Mouse (Mus musculus) thymus, postnatal 10 days (tissue): ENCODE data around the gene Fer1l5.
A peak's percentile ranks its signal among the peaks of the same experiment; 100 is the strongest.

Experiments
- DNase-seq, 2 experiments: peaks; one replicate each; pipeline ENCODE4 v3.0.0; 2021; ENCODE audit warnings: low spot score in 2 of 2

The Fer1l5 gene

DNA sequence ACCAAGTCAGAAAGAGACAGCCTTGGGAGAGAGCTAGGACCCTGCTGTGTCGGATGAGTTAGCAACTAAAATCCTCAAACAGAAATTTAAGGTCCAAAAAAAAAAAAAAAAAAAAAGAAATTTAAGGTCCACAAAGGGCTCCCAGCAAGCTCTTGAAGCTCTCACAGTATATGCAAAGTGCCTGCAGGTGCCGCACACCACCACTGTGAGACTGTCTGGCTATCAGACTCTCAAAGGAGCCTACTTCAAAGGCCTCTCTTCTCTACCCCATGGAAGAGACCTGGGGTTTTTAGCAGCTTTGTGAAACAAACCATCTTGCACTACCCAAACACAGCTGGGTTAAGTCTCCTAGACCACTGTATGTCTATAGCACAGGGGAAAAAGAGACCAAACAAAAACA is 57.4 kb downstream of the Fer1l5 start:
- DNase-seq = peak; percentile 16 to 23

DNA sequence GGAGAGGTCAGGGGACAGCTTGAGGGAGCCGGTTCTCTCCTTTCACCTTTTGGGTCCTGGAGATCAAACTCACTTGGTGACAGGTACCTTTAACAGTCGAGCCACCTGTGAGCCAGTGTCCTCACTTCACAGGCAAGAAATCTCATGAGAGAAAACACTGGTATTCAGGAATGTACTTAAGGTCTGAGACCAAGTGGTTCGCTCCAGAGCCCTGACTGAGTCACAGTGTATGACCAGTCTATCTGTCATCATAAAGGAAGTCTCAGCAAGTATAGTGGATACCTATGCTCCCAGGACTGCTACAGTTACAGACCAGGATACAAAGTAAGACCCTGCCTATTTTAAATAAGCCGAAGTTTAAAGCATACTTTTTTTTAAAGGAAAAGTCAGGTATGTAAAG is 60.9 kb downstream of the Fer1l5 start:
- no peak for DNase-seq

GRCm38 (mm10) chr1:36433616-36434015 is 61.5 kb downstream of the Fer1l5 start:
- no peak for DNase-seq

DNA sequence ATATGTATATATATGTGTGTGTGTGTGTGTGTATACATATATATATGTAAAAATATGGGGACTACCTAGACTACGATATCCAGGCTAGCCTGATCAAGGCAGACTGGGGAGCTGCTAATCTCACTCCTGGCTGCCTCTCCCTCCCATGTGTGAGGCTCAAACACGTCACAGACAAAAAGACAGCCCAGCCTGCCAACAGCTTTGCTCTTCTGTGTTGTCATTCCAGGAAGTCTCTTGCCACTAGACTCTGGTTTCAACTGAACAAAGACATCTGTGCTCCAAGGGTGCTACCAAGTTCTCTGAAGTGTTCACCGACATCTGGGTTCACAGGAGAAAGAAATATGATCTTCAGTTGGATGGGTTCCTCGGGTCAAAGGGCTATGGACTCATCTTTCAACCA is 63.0 kb downstream of the Fer1l5 start:
- peak; percentile 57 to 60 for DNase-seq

DNA sequence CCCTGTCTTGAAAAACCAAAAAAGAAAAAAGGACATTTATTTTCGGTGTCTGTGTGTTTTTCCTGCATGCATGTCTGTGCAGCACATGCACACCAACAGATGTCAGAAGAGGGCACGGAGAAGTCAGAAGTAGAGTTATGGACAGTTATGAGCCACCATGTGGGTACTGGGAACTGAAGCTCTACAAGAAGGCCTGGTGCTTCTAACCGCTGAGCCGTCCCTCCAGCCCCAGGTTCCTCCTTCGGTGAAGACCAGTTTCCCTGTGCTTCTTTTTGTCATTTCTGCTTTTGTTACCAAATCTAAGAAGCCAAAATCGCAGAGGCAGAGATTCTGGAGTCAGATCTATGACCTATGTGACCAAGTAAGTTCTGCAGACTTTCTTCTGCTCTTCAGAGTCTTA is 64.4 kb downstream of the Fer1l5 start:
- no peak for DNase-seq

DNA sequence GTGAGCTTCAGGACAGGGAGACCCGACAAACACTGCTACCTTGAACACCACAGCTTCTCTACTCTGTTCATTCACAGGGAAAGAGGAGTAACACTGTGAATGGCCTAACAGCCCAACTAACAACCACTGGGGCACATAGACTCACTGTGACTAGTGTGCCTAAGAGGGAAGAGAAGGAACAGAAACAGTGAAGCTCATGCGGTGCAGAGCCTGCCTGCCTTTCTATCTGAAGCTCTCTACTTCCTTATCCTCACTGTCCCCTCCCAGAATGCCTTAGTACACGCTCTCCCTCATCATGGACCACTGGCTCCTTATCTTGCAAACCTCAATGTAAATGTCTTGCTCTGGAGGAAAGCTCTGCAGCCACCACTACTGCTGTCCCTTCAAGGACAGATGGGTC is 65.1 kb downstream of the Fer1l5 start:
- no peak for DNase-seq

DNA sequence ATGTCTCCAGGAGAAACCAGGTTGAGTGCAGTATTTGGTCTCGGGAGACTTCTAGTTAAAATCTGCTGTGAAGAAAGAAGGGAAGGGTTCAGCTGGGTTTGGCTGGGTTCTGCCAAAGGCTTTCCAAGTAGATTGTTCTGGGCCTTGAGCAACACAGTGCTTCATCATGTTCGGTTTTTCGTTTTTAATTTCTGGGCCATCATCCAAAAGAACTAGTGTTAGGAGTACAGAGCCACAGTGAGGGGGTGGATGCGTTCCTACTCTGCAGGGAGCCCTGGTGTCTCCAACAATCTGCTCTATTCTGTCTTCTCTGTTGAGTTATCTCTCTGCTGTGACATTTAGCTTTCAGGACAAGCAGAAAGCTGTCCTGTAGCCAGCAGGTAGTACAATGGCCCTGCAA is 69.0 kb downstream of the Fer1l5 start:
- DNase-seq = no peak

DNA sequence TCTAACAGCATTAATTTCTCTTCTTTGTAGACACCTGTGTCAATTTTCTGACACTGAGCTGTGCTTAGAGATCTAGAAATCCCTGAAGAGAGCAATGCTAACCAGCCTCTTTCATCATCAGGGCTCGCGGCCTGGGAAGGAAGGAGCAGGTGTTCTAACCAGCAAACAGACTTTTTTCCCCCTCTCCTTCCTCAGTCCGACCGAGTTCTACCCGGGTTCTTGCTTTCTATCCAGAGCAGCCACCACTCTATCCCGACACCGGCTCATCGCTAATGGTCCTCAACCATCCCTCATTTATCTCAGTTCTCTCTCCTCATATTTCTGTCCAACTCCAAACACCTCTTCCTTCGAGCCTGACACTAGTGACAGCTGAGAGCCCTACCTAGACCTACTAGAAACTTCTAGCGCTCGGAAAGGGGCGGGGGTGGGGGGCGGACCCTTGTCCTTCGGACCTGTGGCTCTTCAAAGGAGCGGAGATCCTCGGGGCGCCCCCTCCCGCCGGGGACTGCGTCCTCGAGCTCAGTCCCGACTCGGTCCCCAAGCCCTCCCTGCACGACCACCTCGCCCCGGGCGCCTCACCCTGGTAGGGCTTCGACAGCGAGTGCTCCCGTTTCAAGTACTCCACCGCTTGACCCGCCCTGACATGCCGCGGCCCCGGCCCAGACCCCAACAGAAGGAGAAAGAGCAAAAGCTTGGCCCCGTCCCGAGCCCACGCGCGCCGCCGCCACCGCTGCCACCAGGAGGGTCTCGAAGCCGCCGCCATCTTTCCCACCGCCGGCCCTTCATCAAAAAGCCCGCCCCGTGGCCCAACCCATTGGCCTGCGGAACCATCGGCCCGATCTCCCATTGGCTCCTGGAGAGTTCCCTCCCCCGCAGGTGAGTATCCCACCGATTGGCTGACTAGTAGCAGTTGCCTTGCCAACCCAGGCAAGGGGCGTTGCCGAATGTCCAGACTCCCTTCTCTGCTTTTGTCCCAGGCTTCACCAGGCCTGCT is 72.7 kb downstream of the Fer1l5 start, which contains the start of gene Lman2l:
Gene Lman2l (minus strand): TSS at position 801 of the 994 bp plus-strand sequence.
- DNase-seq = peak; percentile 96 to 97

DNA sequence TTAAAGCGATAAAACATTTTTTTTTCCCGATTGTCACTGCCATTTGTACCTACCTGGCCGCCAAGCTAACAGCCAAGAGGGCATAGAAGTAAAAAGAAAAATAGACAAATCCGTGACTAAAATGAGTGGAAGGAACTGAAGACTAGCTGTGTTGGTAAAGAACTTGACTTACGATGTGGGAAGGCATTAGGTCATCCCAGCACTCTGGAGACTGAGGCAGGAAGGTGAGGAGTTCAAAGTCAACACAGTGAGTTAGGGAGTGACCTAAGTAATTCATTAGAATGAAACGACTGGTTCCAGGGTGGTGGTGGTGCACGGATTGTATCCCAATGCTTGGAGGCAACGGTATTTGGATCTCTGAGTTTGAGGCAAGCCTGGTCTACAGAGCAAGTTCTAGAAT is 73.4 kb downstream of the Fer1l5 start:
- DNase-seq = no peak

DNA sequence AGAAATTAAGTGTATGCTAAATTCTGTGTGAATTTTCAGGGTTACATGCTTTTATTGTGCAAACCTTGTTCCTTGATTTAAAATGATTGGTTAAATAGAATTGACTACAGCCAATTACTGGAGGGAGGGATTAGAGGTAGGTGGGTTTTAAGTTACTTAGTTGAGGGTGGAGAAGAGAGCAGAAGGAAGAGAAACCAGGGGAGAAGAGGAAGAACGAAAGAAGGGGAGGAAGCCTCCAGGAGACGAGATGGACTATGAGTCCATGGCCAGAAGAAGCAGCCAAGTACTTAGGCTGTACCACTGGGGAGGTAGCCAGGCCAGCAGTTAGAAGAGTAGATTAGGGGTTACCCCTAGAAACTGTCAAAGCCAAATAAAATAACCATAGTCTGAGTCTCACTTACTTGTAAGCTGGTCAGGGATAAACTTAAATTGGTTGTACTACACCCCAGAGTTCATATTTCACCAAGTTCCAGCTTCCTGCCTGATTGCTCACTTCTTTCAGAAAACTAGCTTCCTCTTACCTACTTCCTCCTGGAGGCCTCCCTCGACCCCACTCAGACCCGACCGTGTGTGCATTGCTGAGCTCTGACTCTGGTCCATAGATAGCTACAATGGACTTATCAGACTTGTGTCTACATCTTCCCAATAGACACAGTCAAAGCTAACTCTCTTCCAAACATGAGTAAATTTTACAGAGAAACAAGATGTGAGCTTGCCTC is 74.2 kb downstream of the Fer1l5 start:
- peak in 1 of 2 experiments; percentile 15 for DNase-seq

- no peak for DNase-seq
Observed at GRCm38 (mm10) chr1:36446841-36447240, 74.8 kb downstream of the Fer1l5 start.

GRCm38 (mm10) chr1:36454055-36454815 is 82.1 kb downstream of the Fer1l5 start:
- DNase-seq = no peak

DNA sequence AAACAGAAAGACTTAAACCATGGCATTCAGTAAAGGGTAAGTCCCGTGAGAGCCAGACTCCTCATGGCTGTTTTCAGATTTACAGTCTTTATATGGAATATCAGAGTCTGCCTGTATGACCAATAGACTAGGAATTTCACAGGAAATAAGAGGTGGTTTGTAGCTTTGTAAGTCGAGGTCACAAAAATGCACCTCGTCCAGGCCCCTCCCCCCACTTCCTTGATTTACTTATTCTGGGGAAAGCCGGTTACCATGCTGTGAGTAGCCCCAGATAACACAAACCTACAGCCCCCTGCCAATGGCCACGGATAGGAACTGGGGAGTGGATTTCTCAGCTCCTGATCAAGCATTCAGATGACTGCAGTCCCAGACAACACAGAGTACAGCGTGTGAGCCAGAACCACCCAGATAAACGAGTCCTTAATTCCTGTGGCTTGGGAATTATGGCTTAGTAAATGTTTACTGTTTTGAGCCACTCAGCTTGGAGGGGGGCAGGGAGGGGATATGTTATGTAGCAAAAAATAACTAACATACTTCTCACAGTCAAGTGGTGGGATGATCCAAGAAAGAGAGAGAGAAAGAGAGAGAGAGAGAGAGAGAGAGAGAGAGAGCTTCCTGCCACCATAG is 85.4 kb downstream of the Fer1l5 start:
- no peak for DNase-seq

DNA sequence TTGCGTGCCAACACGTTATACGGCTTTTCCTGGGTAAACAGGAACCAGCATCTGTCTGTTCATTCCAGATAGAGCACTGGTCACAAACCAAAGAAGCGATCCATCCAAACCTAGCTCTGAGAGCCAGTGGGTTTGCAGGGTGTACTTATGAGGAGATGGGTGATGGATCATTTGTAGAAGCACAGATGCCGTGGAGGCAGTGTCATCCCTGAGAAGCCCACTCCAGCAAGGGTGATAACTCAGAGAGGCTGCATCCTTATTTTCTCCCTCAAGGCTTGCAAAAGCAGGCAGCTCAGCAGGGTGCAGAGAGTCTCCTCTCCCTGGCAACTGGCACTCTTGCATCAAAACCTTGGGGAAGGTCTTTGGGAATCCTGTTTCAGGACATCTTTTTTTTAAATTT is 86.1 kb downstream of the Fer1l5 start:
- no peak for DNase-seq

DNA sequence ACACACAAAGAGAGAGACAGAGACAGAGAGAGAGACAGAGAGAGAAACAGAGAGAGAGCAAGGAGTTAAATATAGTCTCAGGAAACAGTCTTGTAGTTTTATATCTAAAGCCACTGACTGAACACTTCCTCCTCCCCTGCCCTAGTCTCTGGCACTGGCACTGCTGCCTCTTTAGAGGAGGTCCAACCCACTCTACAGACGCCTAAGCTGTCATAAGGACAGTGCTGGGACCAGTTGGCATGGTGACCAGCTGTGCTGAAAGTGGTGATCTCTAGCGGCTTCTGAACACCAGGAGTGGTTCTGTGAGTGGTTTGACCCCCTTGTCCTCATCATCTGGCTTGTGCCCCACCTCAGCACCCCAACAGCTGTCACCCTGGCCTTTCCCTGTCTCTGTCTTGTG is 89.7 kb downstream of the Fer1l5 start:
- no peak for DNase-seq

GRCm38 (mm10) chr1:36465641-36466160 is 93.6 kb downstream of the Fer1l5 start:
- no peak for DNase-seq

DNA sequence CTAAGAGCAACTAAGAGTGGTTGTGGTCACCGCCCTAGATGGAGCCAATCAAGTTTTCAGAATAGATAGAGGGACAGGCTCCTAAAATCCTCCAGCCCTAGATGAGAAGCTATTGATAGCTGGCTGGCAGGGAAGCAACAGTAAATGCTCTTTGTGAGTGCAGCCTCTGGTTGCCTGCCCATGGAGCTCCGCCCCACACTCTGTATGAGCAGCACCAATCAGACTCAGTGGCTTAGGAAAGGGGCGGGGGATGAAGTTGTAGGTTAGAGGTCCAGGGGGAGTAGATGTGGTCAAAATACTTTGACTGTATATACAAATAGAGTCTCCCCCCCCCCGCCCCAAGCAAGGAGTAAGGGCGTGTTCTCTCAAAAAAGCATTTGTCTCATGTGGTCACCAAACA is 95.4 kb downstream of the Fer1l5 start:
- DNase-seq = no peak

GRCm38 (mm10) chr1:36469811-36470444 is 97.8 kb downstream of the Fer1l5 start:
- no peak for DNase-seq

- DNase-seq = peak; percentile 85 to 89
Observed at GRCm38 (mm10) chr1:36471181-36472105, 99.4 kb downstream of the Fer1l5 start, which contains the start of gene Cnnm4. TSS of gene Cnnm4 (plus strand) at chr1:36471620.
